Mouse (Mus musculus) brown adipose tissue, adult 24 weeks (tissue): ENCODE data around the gene Xkr8. TPM values are rescaled to one million over a fixed set of nuclear protein-coding genes. Genes with fewer than 3 reads are reported as not detected.
A peak's percentile ranks its signal among the peaks of the same experiment; 100 is the strongest.
"Not testable (repeated sequence)": the region's sequence is repeated elsewhere in the genome, so short reads cannot be mapped to it uniquely, and the experiment has no call there.

ENCODE experiments used
- H3K27ac ChIP-seq: fragments of 200-500 bp; replicated peaks from 2 replicates; pipeline ENCODE4 v1.5.1; 2012; ENCODE audit warnings: low read depth, mild to moderate bottlenecking, low read length
- H3K4me1 ChIP-seq: fragments of 200-500 bp; 2 replicates; pipeline ENCODE4 v1.6.1; 2012; ENCODE audit warnings: low read length, mixed read lengths; ENCODE audit not compliant: control insufficient read depth, insufficient read depth, insufficient read length
- H3K4me3 ChIP-seq: fragments of 200-500 bp; 2 replicates; pipeline ENCODE4 v1.5.1; 2012; ENCODE audit warnings: low read depth, mild to moderate bottlenecking, low read length, moderate library complexity; ENCODE audit not compliant: insufficient read depth
- polyA plus RNA-seq: library from polyadenylated mRNA; stranded (reverse); fragments of >200 nt; gene quantifications from 2 replicates; pipeline ENCODE4 v1.2.4, GENCODE M21; 2012; ENCODE audit not compliant: missing spikeins, insufficient read depth, insufficient read length

Gene Xkr8
- 2.5 and 2.7 TPM in 2 replicates for polyA plus RNA-seq

- Histone ChIP-seq H3K4me1 (0 out of 2 replicates have a peak, but pooled peaks cover 3% of the 10 kb centered on the region), H3K27ac (no peak within 1 kb of the TSS), H3K4me3 (peak within 1 kb of the TSS; percentile 68)
Observed at GRCm38 (mm10) chr4:132732148-132732684, at the start of gene Xkr8. Gene Xkr8, minus strand, starts transcription at chr4:132732546.

- no peak overlapping the region for H3K4me3 ChIP-seq
- H3K4me1 ChIP-seq, result no peaks in the 10 kb centered on the region
- no peak overlapping the region for H3K27ac ChIP-seq
Observed at GRCm38 (mm10) chr4:132780288-132780687, 47.9 kb upstream of the Xkr8 start.

GRCm38 (mm10) chr4:132778562-132779201, 46.3 kb upstream of the Xkr8 start:
- no peak overlapping the region for H3K4me3 ChIP-seq

GRCm38 (mm10) chr4:132776764-132777163, 44.4 kb upstream of the Xkr8 start:
- Histone ChIP-seq H3K27ac (no peak overlapping the region), H3K4me1 (no peaks in the 10 kb centered on the region), H3K4me3 (no peak overlapping the region)

More at GRCm38 (mm10) chr4:132778562-132779201, 46.3 kb upstream of the Xkr8 start:
- 0 out of 2 replicates have a peak overlapping the region, but pooled peaks have one; percentile 5 for H3K27ac ChIP-seq
- H3K4me1 ChIP-seq, result no peaks in the 10 kb centered on the region

- no peaks in the 10 kb centered on the region for H3K4me1 ChIP-seq
- no peak overlapping the region for H3K4me3 ChIP-seq
- H3K27ac ChIP-seq, result no peak overlapping the region
Observed at GRCm38 (mm10) chr4:132774905-132775304, 42.6 kb upstream of the Xkr8 start.

- Histone ChIP-seq H3K4me3 (no peak overlapping the region), H3K27ac (no peak overlapping the region), H3K4me1 (0 out of 2 replicates have a peak, but pooled peaks cover 3% of the 10 kb centered on the region)
Observed at GRCm38 (mm10) chr4:132771776-132772175, 39.4 kb upstream of the Xkr8 start.

- Histone ChIP-seq H3K4me1 (0 out of 2 replicates have a peak, but pooled peaks cover 3% of the 10 kb centered on the region), H3K4me3 (peak within 1 kb of the TSS; percentile 77), H3K27ac (no peak within 1 kb of the TSS)
Observed at GRCm38 (mm10) chr4:132767914-132768876, 35.8 kb upstream of the Xkr8 start, which contains the start of gene Rpa2. Gene Rpa2, plus strand, starts transcription at chr4:132768332.

GRCm38 (mm10) chr4:132763125-132763524, 30.8 kb upstream of the Xkr8 start:
- H3K4me1 ChIP-seq, H3K27ac ChIP-seq, H3K4me3 ChIP-seq: not testable (repeated sequence)

- Histone ChIP-seq H3K4me3 (no peak overlapping the region), H3K27ac (no peak overlapping the region), H3K4me1 (no peaks in the 10 kb centered on the region)
Observed at GRCm38 (mm10) chr4:132762602-132763001, 30.3 kb upstream of the Xkr8 start.

GRCm38 (mm10) chr4:132760296-132760695, 27.9 kb upstream of the Xkr8 start:
- H3K4me3 ChIP-seq, result no peak overlapping the region
- H3K4me1 ChIP-seq, result no peaks in the 10 kb centered on the region; the same call in 1 of the 2 replicates
- peak overlapping the region; percentile 65; the same call in 1 of the 2 replicates for H3K27ac ChIP-seq

GRCm38 (mm10) chr4:132757633-132758351, 25.4 kb upstream of the Xkr8 start:
- Histone ChIP-seq H3K27ac (no peak overlapping the region), H3K4me1 (no peaks in the 10 kb centered on the region; the same call in 1 of the 2 replicates), H3K4me3 (no peak overlapping the region)

GRCm38 (mm10) chr4:132756974-132757373, 24.6 kb upstream of the Xkr8 start, which contains the start of gene Smpdl3b:
Gene Smpdl3b, minus strand, starts transcription at chr4:132757252.
- no peaks in the 10 kb centered on the region; the same call in 1 of the 2 replicates for H3K4me1 ChIP-seq
- peak within 1 kb of the TSS; percentile 49; the same call in 1 of the 2 replicates for H3K27ac ChIP-seq
- peak within 1 kb of the TSS; percentile 56 for H3K4me3 ChIP-seq

- Histone ChIP-seq H3K4me1 (peaks cover 6% of the 10 kb centered on the region), H3K27ac (no peak overlapping the region), H3K4me3 (no peak overlapping the region)
Observed at GRCm38 (mm10) chr4:132752992-132753391, 20.6 kb upstream of the Xkr8 start.

- Histone ChIP-seq H3K4me3 (no peak overlapping the region), H3K4me1 (peaks cover 6% of the 10 kb centered on the region; the same call in 1 of the 2 replicates), H3K27ac (peak overlapping the region; percentile 37)
Observed at GRCm38 (mm10) chr4:132749258-132749982, 17.1 kb upstream of the Xkr8 start.
